Mouse (Mus musculus): ENCODE results near the gene Ciart.

DNA sequence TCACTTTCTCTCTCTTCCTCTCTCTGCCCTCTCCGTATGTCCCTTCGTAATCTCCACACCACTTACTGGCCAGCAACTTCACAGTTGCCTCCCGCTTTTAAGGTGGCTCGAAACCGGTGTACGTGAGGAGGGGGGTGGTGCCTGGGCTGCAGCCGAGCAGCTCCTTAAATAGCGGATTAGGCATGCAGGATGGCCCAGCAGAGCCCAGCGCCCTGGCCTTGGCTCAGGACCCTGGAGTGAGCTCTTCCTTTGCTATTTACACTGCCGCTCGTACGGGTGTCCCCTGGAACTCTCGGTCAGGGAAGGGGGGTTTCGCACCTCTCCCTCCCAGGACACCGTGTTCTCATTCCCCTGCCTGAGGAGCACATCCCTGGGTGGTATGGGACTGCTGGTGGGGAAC lies 22.5 kb upstream of the Ciart start, which contains the start of gene Car14:
- TF ChIP-seq CTCF (IDR thresholded peaks at IDR 0.05; ENCODE audit: insufficient read depth, low read length) (no peak), POLR2A (IDR thresholded peaks at IDR 0.05; ENCODE audit: borderline replicate concordance, extremely low read depth, low read depth, low read length) (no peak)

Data from lung, adult 2 months (tissue).